Mouse (Mus musculus) splenic B cell, adult 2 months (primary cell): ENCODE data around the gene Pilra.
A peak's percentile ranks its signal among the peaks of the same experiment; 100 is the strongest.

Experiments
- DNase-seq: peaks from one replicate; pipeline ENCODE4 v3.0.0-alpha.2; 2011; ENCODE audit warnings: low read depth, low spot score
- H3K27me3 ChIP-seq: 2 replicates; pipeline ENCODE4 v1.6.1; 2012; ENCODE audit warnings: mild to moderate bottlenecking, low read length, moderate library complexity, mixed read lengths; ENCODE audit not compliant: control insufficient read depth, poor library complexity, insufficient read depth, severe bottlenecking
- H3K36me3 ChIP-seq: 2 replicates; pipeline ENCODE4 v1.6.1; 2012; ENCODE audit warnings: mild to moderate bottlenecking, low read length, moderate library complexity, mixed read lengths; ENCODE audit not compliant: control insufficient read depth, poor library complexity, insufficient read depth, severe bottlenecking

Pilra gene

DNA sequence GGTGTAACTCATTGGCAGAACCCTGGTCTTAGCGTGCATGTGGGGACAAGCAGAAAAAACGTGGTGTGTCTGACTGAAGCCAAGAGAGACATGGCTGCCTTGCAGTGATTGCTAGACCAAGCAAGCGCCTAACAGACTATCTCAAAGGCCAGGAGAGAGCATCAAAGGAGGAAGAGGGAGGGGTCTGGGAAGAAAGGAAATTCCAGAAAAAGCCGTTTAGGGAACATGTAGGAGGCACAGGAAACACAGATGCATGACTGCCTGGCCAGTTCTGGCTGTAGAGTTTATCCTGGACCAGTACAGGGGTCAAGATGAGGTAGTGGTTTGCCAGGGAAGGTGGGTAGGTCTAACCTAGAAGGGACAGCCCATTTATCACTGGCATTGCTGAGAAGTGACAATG lies 2.6 kb downstream of the Pilra start:
- H3K27me3 ChIP-seq = no peaks in the 10 kb centered on the region
- H3K36me3 ChIP-seq = no peaks in the 10 kb centered on the region
- DNase-seq = no peak

DNA sequence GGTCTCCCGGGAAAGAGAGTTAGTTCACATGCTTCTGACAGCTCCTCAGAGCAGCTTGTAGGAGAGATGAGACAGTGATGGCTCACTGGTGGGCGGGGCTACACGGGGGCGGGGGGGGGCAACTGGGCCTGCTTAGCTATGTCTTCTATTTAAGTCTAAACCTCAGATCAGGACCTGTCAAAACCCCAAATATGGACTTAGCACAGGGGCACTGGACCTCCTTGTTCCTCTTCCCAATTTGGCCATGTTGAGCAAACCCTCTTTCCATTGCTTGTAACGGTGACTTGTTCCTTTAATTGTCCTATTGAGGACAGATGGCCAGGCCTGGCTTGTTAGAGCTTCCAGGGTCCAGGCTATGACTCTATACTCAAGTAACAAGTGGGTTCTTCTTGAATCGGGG lies 4.6 kb downstream of the Pilra start:
- Histone ChIP-seq H3K36me3 (no peaks in the 10 kb centered on the region), H3K27me3 (no peaks in the 10 kb centered on the region)
- no peak for DNase-seq

DNA sequence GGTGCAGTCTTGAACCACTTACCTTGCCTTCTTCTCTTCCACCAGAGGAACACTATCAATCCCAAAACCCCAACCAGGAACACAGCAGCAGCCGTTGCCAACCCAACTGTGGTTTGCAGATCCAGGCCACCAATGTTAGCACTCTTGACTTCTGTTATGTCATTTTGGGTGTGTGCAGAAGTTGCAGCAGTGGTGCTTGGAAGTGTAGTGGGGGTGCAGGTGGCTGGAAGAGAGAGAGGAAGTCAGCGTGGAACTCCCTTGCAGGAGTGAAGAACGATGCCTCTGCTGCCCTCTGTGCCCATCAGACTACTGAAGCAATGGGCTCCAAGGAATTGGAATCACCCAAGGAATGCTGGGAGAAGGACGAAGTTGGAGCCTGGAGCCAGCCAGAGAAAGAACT lies 5.0 kb downstream of the Pilra start:
- no peak for DNase-seq
- Histone ChIP-seq H3K36me3 (no peaks in the 10 kb centered on the region), H3K27me3 (no peaks in the 10 kb centered on the region)

DNA sequence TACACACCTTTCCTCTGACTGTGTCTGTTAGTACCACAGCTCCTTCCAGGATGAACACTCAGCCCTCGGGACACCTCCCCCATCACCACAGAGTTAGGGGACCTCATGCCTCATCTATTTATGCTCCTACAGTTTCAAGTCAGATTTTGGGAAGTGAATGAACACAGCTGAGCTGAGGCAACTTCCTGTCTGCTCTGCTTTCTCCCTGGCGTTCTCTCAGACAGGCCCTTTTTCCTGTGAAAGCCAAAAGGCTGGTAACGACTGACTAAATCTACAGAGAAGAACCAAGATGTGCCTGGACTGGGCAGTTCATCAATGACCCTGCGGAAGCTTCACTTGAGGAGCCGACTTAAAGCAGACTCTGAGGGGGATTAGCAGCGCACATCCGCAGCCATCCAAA lies 5.8 kb downstream of the Pilra start:
- no peak for DNase-seq
- no peaks in the 10 kb centered on the region for H3K36me3 ChIP-seq
- H3K27me3 ChIP-seq = no peaks in the 10 kb centered on the region

DNA sequence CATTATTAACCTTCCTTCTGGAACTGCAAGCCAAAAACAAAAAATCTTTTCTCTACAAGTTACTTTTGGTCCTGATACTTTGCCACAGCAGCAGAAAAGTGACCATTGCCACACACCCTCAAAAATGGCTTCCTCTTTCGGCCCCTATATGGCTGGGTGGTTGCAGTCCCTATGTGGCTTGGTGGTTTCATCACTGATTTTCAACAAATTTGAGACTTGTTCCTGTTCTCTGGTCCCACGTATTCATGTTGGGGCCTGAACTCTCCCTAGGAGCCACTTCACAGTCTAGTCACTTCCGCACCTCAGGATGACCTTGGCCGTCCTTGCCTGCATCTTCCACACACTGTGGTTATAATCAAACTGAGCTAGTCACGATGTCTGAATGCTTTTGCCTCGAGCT lies 7.4 kb downstream of the Pilra start:
- Histone ChIP-seq H3K36me3 (no peaks in the 10 kb centered on the region), H3K27me3 (no peaks in the 10 kb centered on the region)
- no peak for DNase-seq

DNA sequence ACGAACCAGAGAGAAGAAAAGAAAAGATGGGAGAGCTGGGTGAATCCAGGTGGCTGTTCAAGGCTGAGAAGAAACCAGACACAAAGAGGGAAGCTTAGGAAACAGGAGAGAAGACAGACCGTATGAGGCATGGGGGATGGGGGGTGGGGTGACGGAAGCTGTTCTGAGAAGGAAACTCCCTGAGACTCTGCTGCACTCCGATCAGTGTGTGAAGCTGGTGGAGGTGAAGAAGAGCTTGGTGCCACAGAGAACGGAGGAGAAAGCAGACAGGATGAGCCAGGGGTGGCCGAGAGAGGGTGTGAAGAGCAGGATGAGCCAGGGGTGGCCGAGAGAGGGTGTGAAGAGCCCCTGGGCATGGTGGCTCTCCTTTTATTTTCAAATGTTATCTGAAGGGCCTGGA lies 9.7 kb downstream of the Pilra start:
- Histone ChIP-seq H3K36me3 (no peaks in the 10 kb centered on the region), H3K27me3 (no peaks in the 10 kb centered on the region)
- DNase-seq = no peak

DNA sequence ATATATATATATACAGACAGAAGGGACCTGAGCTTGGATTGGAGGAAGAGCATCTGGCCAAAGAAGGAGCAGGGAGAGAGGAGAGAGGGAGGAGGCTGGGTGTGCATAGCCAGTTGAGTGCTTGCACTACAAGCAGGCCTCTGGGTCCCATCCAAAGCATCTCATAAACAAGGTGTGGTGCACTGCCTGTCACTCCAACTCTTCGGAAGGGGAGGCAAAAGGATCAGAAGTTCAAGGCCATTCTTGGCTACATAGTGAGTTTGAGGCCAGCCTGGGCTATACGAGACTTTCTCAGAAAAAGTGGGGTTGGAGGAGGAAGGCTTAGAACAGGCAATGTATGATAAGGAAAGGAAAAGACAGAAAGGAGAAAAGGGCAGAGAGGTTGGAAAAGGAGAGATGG lies 10.1 kb downstream of the Pilra start:
- Histone ChIP-seq H3K27me3 (no peaks in the 10 kb centered on the region), H3K36me3 (no peaks in the 10 kb centered on the region)
- DNase-seq = no peak

DNA sequence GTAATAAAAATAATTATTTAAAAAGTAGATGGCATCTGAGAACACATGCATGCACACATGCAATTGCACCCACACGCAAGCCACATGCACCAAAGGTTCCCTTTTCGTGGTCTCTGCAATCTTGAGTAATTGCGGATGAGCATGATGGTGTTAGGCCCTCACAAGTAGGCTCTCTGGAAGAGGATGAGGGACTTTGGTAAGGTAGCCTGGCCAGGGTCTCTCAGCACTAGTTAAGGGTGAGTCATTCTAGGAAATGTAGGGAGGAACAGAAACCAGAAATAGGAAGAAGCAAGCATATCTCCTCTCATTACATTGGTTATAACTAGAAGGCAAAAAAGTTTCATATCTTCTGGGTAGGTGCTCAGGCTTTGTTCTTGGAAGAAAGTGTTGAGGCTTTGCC lies 11.1 kb downstream of the Pilra start:
- no peaks in the 10 kb centered on the region for H3K27me3 ChIP-seq
- peak; percentile 60 for DNase-seq

DNA sequence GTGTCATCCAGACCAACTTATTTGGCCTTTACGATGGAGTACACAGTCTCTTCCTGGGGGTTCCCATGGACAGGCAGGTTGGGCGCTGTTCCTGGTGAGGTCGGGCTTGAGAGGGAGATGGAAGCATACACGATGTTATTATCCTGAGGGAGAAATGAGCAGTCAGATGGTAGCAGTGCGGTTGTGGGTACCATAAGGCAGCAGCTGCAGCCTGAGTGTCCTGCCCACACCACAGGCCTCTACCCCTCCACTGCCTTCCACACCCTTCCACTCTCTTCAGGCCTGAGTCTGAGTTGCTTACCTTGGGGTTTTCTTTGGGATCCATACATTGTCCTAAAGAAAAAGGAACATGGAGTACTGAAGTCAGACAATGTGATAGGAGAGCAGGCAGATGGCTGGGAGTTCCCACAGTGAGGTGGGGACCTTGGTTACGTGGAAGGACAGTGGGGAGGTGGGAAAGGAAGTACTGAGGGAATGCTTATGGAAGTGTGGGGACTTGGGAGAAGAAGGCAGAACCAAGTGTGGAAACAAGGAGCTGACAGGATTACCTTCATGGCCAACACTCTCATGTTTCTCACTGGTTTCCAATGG lies 12.5 kb downstream of the Pilra start:
- H3K36me3 ChIP-seq = no peaks in the 10 kb centered on the region

More for the DNA sequence above, 11.1 kb downstream of the Pilra start:
- no peaks in the 10 kb centered on the region for H3K36me3 ChIP-seq

DNA sequence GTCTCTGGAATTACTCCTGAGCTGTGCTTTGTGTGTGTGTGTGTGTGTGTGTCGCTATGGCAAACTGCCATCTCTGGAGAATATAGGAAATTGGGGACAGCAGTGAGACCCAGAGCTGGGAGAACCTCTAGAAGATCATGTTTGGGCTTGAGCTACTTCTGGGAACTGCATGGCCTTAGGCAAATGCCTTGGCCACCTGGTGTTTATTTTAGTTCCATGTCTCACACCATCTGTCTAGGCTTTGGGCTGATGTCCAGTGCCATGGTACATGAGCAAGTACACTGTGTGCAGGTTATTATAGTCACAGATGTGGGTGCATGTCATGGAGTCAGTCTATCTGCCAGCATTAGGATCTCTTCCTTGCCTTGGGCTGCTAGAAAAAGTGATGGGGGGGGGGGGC lies 13.5 kb downstream of the Pilra start:
- DNase-seq = no peak
- H3K27me3 ChIP-seq = no peaks in the 10 kb centered on the region
- H3K36me3 ChIP-seq = no peaks in the 10 kb centered on the region

More for the DNA sequence above, 12.5 kb downstream of the Pilra start:
- DNase-seq = no peak
- H3K27me3 ChIP-seq = no peaks in the 10 kb centered on the region

DNA sequence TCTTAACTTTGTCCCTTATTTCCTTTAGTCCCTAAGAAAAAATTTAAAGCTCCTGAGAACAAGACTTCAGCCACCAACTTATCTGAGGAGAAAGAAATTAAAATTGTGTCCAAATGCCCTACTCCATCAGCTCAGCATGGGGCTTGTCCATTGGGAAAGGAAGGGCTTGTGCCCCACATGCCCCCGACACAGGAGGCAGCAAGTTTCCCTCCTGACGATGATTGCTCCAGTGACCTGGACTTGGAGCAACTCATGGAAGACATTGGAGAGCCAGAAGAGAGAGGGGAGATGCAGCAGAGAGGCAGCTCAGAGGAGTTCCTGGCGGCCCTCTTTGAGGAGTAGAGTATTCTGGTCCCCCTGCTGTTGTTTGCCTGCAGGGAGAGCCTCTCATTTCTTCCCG lies 14.0 kb downstream of the Pilra start:
- DNase-seq = no peak
- H3K27me3 ChIP-seq = no peaks in the 10 kb centered on the region
- H3K36me3 ChIP-seq = no peaks in the 10 kb centered on the region

DNA sequence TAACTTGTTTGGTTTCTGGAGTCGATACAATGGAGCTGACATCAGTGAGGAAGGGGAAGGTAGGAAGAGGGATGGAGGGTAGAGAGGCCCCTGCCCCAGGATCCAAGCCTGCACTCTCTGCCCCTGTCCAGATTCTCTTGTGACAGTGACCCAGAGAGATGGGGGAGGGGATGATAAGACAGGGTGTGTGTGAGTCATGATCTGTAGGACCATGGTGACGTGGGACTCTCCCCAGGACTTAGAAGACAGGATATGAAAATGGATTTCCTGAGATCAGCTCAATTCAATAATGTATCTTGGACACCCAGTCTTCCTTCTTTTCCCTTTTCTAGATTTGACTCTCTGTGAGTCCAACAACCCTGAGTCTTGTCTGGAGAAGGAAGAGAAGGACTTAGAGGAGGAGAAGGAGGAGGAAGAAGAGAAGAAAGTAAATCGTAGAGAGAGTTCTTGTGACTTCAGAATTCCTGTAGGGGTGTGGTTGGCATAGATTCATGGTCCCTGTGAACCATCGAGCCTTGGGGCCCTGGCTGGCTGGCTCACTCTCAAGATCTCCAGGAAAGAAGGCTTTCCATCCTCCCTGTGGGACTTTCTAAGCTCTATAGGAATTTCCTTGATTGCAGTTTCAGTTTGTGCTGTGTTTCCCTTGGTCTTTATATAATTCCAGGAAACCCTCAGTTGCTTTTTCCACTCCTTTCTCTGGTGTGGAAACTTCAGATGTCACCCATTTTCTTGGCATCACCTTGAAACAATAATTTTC lies 18.4 kb downstream of the Pilra start:
- no peaks in the 10 kb centered on the region for H3K36me3 ChIP-seq
- DNase-seq = no peak
- no peaks in the 10 kb centered on the region for H3K27me3 ChIP-seq

DNA sequence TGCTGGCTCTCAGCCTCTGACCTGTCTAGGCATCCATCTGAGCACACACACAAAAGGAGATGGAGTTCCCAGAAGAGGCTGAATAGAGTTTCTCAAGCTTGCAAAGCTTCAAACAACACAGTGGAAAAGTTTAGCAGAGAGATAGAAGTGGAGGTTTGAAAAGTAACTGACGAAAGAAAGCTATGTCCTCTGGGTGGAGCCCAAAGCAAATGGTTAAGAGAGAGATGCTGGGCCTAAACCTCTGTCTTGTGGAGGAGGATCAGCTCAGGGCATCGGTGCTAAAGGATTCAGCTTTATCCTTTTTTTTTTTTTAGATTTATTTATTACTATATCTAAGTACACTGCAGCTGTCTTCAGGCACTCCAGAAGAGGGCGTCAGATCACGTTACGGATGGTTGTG lies 27.8 kb downstream of the Pilra start:
- DNase-seq = no peak
- Histone ChIP-seq H3K27me3 (no peaks in the 10 kb centered on the region), H3K36me3 (no peaks in the 10 kb centered on the region)

DNA sequence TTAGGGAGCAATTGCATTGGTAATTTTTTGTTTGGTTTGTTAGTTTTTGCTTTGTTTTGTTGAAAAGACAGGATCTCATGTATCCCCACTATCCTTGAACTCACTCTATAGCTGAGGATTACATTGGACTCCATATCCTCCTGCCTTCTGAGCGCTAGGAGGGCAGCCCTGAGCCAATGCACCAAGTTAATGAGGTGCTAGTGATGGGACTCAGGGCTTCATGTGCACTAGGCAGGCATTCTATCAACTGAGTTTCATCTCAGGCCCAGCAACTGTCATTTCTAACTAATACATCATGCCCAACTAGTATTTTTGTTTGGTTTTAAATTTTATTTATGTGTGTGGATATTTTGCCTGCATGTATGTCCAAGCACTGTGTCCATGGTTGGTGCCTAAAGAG lies 29.9 kb downstream of the Pilra start:
- DNase-seq = no peak
- H3K27me3 ChIP-seq = no peaks in the 10 kb centered on the region
- no peaks in the 10 kb centered on the region for H3K36me3 ChIP-seq

DNA sequence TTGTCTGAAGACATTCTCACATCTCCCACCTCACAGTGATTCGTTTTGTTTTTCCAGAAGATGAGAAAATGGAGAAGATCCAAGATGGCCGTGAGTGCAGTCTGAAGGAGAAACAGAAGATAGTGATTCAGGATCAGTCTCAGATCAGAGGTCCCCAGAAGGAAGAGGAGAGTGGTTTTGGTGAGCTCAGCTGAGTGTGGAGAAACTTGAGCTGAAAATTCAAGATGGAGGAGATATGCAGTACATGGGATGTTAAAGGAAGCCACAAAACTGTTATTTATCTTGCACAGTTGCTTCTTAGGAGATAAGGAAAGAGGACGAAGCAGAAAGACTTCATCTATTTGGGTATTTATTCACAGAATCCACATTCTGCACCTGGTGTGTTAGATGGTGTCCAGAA lies 35.2 kb downstream of the Pilra start:
- DNase-seq = no peak
- H3K36me3 ChIP-seq = no peaks in the 10 kb centered on the region
- H3K27me3 ChIP-seq = no peaks in the 10 kb centered on the region

DNA sequence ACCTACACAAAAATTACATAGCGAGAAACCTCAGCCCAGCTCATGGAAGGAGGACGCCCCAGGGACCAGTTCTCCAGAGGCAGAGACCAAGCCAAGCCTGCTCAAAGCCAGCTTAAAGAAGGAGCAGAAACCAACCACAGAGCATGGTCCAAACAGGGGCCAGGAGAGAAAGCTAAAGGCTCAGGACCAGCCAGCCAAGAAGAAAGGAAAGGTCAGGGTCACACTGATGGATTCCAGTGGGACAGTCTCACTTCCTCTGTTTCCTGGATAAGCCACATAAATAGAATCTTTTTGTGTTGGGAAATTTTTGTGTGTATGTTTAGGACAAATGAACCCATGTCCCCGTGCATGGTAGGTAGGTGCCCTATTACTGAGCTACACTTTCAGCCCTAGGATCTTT lies 39.5 kb downstream of the Pilra start:
- DNase-seq = no peak
- no peaks in the 10 kb centered on the region for H3K27me3 ChIP-seq
- no peaks in the 10 kb centered on the region for H3K36me3 ChIP-seq
